In the genomic region with DNA sequence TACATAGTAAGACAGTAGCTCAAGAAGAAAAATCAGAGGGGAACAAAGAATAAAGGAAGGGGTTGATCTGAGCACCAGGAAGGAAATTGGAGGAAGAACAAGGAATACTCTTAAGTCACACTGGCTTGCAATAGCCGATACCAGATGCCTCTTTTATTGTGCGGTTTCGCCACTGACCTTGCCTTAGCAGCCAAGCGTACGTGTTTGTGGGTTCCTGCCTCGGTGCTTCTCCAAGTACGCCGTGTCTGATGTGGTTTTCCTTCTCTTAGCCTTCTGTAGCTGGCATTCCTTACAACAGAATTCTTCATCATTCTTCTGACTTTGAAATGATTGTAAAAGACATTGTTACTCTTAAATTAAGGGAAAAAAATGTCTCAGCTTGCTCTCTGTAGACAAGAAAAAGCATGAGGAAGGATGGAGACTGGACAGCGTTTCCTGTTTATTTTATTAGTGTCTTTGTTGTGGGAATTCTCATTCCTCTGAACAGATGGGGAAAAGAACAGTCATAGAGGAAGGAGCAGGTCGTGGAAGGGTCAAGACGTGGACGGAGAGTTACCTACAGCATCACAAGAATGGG, we compare ENCODE assay signal across 13 mouse cellular contexts. TPM values are rescaled to one million over a fixed set of nuclear protein-coding genes. Genes with fewer than 3 reads are reported as not detected.
DNase-seq lines count a peak whose midpoint lies in the region; ATAC-seq and TF ChIP-seq lines count a peak whose summit lies in the region.
"Had no signal": no experiment of that assay in that cellular context is flagged by ENCODE, and none has a peak within 500 bp of the region (broad histone marks: within the 10 kb centered on the region; RNA-seq: fewer than 3 reads in every experiment).

No protein-coding gene starts in this region.

- H3K27me3 ChIP-seq in heart, adult 2 months (ENCODE audit: control insufficient read depth, insufficient read depth, low read length): no peaks in the 10 kb centered on the region
- H3K27me3 ChIP-seq in lung, embryonic 14.5 days (ENCODE audit: insufficient read depth, low read length): no peaks in the 10 kb centered on the region
- no peaks in the 10 kb centered on the region for H3K27me3 ChIP-seq in kidney, embryonic 15.5 days
- H3K27me3 ChIP-seq: liver, embryonic 15.5 days had no signal

- no peak for TF ChIP-seq POLR2A in heart, adult 2 months (IDR thresholded peaks at IDR 0.05; ENCODE audit: insufficient read depth, low read depth, low read length)

- H3K4me1 ChIP-seq in heart, adult 2 months (ENCODE audit: control insufficient read depth, insufficient read depth, low read length): peaks cover 8% of the 10 kb centered on the region
- peaks cover 4% of the 10 kb centered on the region; the same call in 1 of the 2 replicates for H3K4me1 ChIP-seq in lung, embryonic 14.5 days (ENCODE audit: insufficient read depth)
- peaks cover 6% of the 10 kb centered on the region for H3K4me1 ChIP-seq in kidney, embryonic 15.5 days
- H3K4me1 ChIP-seq: liver, embryonic 15.5 days had no signal

- H3K79me2 ChIP-seq in heart, adult 2 months (replicated peaks; ENCODE audit: control insufficient read depth, insufficient read depth, low read length): no peaks in the 10 kb centered on the region

- peak overlapping the region; percentile 32 for H3K27ac ChIP-seq in heart, adult 2 months
- peak overlapping the region; percentile 19; the same call in 1 of the 2 replicates for H3K27ac ChIP-seq in lung, embryonic 14.5 days (ENCODE audit: low read depth)
- H3K27ac ChIP-seq in kidney, embryonic 15.5 days: peak overlapping the region; percentile 71
- H3K27ac ChIP-seq: liver, embryonic 15.5 days had no signal

- intact Hi-C loops in heart, adult 2 months (cut with DNase I): no loop called here
- intact Hi-C loops in heart, postnatal 25 days (cut with DNase I): no loop called here
- intact Hi-C loops in gastrocnemius, postnatal 14 days (cut with DNase I; ENCODE audit: low total_unique reads): no loop called here

- no peaks in the 10 kb centered on the region for H3K9me3 ChIP-seq in lung, embryonic 14.5 days (ENCODE audit: low read depth, low read length)
- no peaks in the 10 kb centered on the region for H3K9me3 ChIP-seq in kidney, embryonic 15.5 days (replicated peaks)
- H3K9me3 ChIP-seq: liver, embryonic 15.5 days had no signal

- TF ChIP-seq CTCF in heart, adult 2 months (IDR thresholded peaks at IDR 0.05): no peak
- no peak for TF ChIP-seq CTCF in lung, embryonic 14.5 days (IDR thresholded peaks at IDR 0.05; ENCODE audit: low read depth)

- H3K36me3 ChIP-seq in heart, adult 2 months (ENCODE audit: control insufficient read depth, insufficient read depth, low read length): peaks cover 21% of the 10 kb centered on the region
- H3K36me3 ChIP-seq in lung, embryonic 14.5 days (ENCODE audit: insufficient read depth): peaks cover 61% of the 10 kb centered on the region
- peaks cover 88% of the 10 kb centered on the region for H3K36me3 ChIP-seq in kidney, embryonic 15.5 days

- no peak for DNase-seq in heart, adult 2 months
- DNase-seq in heart, postnatal 25 days (ENCODE audit: low spot score): no peak
- DNase-seq in lung, embryonic 14.5 days: peak; percentile 37
- no peak for DNase-seq in lung, postnatal 4 days
- DNase-seq in lung, postnatal 36 days: peak; percentile 22
- no peak for DNase-seq in layer of hippocampus, postnatal 36 days
- DNase-seq in gastrocnemius, postnatal 14 days: no peak
- DNase-seq: adrenal gland, adult 2 months; cerebellum, adult 11-12 months; gastrocnemius, postnatal 25 days; thymus, postnatal 36 days had no signal

- 0 out of 2 replicates have a peak, but pooled peaks have one; percentile 33 for ATAC-seq in lung, embryonic 14.5 days (ENCODE audit: insufficient read depth)
- ATAC-seq in kidney, embryonic 15.5 days (replicated peaks; ENCODE audit: low FRiP score): no peak

- no peak overlapping the region for H3K4me2 ChIP-seq in lung, embryonic 14.5 days
- H3K4me2 ChIP-seq in kidney, embryonic 15.5 days: no peak overlapping the region
- H3K4me2 ChIP-seq: liver, embryonic 15.5 days had no signal

- no peak overlapping the region for H3K9ac ChIP-seq in heart, adult 2 months (ENCODE audit: low read depth, low read length)
- H3K9ac ChIP-seq in lung, embryonic 14.5 days: no peak overlapping the region
- no peak overlapping the region for H3K9ac ChIP-seq in kidney, embryonic 15.5 days
- H3K9ac ChIP-seq: liver, embryonic 15.5 days had no signal

- no peak for TF ChIP-seq EP300 in heart, adult 2 months (IDR thresholded peaks at IDR 0.05; ENCODE audit: insufficient read depth, low read depth, low read length)

- H3K4me3 ChIP-seq in heart, adult 2 months: no peak overlapping the region
- no peak overlapping the region for H3K4me3 ChIP-seq in lung, embryonic 14.5 days (ENCODE audit: low read depth, low read length)
- H3K4me3 ChIP-seq in kidney, embryonic 15.5 days (replicated peaks): no peak overlapping the region
- H3K4me3 ChIP-seq: liver, embryonic 15.5 days had no signal

- 37% methylated on average over 12 of the region's 12 CpGs for WGBS in heart, adult 2 months
- WGBS in lung, embryonic 14.5 days: 51% methylated on average over 12 of the region's 12 CpGs
- WGBS in kidney, embryonic 15.5 days: 68% methylated on average over 12 of the region's 12 CpGs

RNA-seq across cellular contexts. Expression of a gene that starts 55.4 kb away (rescaled TPM):
- total RNA-seq in heart, adult 2 months (2021): 10 to 100 TPM; 10.7 to 11.7 TPM
- polyA plus RNA-seq in heart, adult 2 months (2012; rRNA removed): 4.5 and 5.8 TPM in 2 replicates
- total RNA-seq in heart, postnatal 25 days (2021): 10 to 100 TPM; 13.7 to 14.1 TPM
- 31.5 and 32.3 TPM in 2 replicates for polyA plus RNA-seq in lung, embryonic 14.5 days (2014; fragmentation: Nextera tagmentation; extraction: Ambion mirVana)
- 23.8 and 24.5 TPM in 2 replicates for polyA plus RNA-seq in kidney, embryonic 15.5 days (2015; fragmentation: Nextera tagmentation; extraction: Ambion mirVana)
- 10 to 100 TPM; 12.5 to 12.7 TPM for total RNA-seq in layer of hippocampus, postnatal 36 days (2021)
- total RNA-seq in gastrocnemius, postnatal 14 days (2021): 1 to 10 TPM; 6.4 to 7.7 TPM

Comparison
In these comparisons a context has a peak if more than half of its experiments do, and no peak if none do; other contexts are left out.
1. DNase-seq: peak in lung, embryonic 14.5 days (single experiment) and lung, postnatal 36 days (single experiment); none in heart, adult 2 months (0 of 2), heart, postnatal 25 days (single experiment), lung, postnatal 4 days (0 of 2), layer of hippocampus, postnatal 36 days (0 of 2) and gastrocnemius, postnatal 14 days (single experiment).
2. H3K27ac ChIP-seq: peak in every context shown above with its lines; median percentile 71 in kidney, embryonic 15.5 days; 32 in heart, adult 2 months; 19 in lung, embryonic 14.5 days.